Mouse (Mus musculus) heart, embryonic 16.5 days (tissue): Measurements from ENCODE around the gene Zfp759. TPM values are rescaled to one million over a fixed set of nuclear protein-coding genes. Genes with fewer than 3 reads are reported as not detected.

Source experiments
- ATAC-seq: fragments of 200-750 bp; cut with Nextera tagmentation; replicated peaks from 2 replicates; pipeline ENCODE4 v1.8.0; 2017; ENCODE audit warnings: moderate number of reproducible peaks; ENCODE audit not compliant: insufficient read depth, low FRiP score; ENCODE audit errors: extremely low read depth
- H3K27ac ChIP-seq: fragments of 300-500 bp; sonication (generic); 2 replicates; pipeline ENCODE4 v1.5.1; 2014; ENCODE audit warnings: mild to moderate bottlenecking, low read length, control low read depth, moderate library complexity
- H3K27me3 ChIP-seq: fragments of 300-500 bp; sonication (generic); 2 replicates; pipeline ENCODE4 v1.6.1; 2014; ENCODE audit warnings: low read length, mixed read lengths; ENCODE audit not compliant: control insufficient read depth, insufficient read depth
- H3K36me3 ChIP-seq: fragments of 300-500 bp; sonication (generic); 2 replicates; pipeline ENCODE4 v1.6.1; 2014; ENCODE audit not compliant: control insufficient read depth, insufficient read depth
- H3K4me1 ChIP-seq: fragments of 300-500 bp; sonication (generic); 2 replicates; pipeline ENCODE4 v1.6.1; 2014; ENCODE audit warnings: low read length, mixed read lengths; ENCODE audit not compliant: control insufficient read depth, insufficient read depth
- H3K4me2 ChIP-seq: fragments of 300-500 bp; sonication (generic); 2 replicates; pipeline ENCODE4 v1.6.1; 2014; ENCODE audit warnings: low read depth, mild to moderate bottlenecking, control low read depth, low read length
- H3K4me3 ChIP-seq: fragments of 300-500 bp; sonication (generic); 2 replicates; pipeline ENCODE4 v1.5.1; 2014; ENCODE audit warnings: mild to moderate bottlenecking, control low read depth, low read length
- H3K9ac ChIP-seq: fragments of 300-500 bp; sonication (generic); 2 replicates; pipeline ENCODE4 v1.6.1; 2014; ENCODE audit warnings: low read length, control low read depth
- H3K9me3 ChIP-seq: fragments of 300-500 bp; sonication (generic); replicated peaks from 2 replicates; pipeline ENCODE4 v1.6.1; 2016; ENCODE audit warnings: low read length; ENCODE audit not compliant: control insufficient read depth
- WGBS: fragments of 180-500 bp; shearing (Covaris S2); extraction: QIAGEN DNeasy Blood & Tissue Kit; methylation state at CpG from one replicate; pipeline ENCODE4 v1.1.7; 2014; 5-methylcytosine and 5-hydroxymethylcytosine counted together
- polyA plus RNA-seq: library from polyadenylated mRNA; unstranded; fragments of >200 nt; fragmentation: Nextera tagmentation; extraction: Ambion mirVana; gene quantifications from 2 replicates; pipeline ENCODE4 v1.2.1, GENCODE M21; 2015

Gene Zfp759
- polyA plus RNA-seq, 1 experiment from 2014 or later = 1.4 TPM

- WGBS = 22% methylated on average over 5 of the region's 5 CpGs
- Histone ChIP-seq H3K27me3 (no peaks in the 10 kb centered on the region), H3K9me3 (no peaks in the 10 kb centered on the region), H3K4me3 (peak overlapping the region; percentile 84), H3K4me1 (peaks cover 2% of the 10 kb centered on the region; the same call in 1 of the 2 replicates), H3K4me2 (peak overlapping the region; percentile 60), H3K36me3 (0 out of 2 replicates have a peak, but pooled peaks cover 2% of the 10 kb centered on the region), H3K27ac (no peak overlapping the region), H3K9ac (peak overlapping the region; percentile 82)
- no peak for ATAC-seq
Measured at GRCm38 (mm10) chr13:67173723-67174055, 52.2 kb downstream of the Zfp759 start.

Other genes starting within 250 kb of the Zfp759 start
- gene Gm10767, start 216.7 kb upstream of the Zfp759 start, polyA plus RNA-seq = 1.3 and 1.4 TPM in 2 replicates
- gene Zfp712, start 60.5 kb upstream of the Zfp759 start, polyA plus RNA-seq = 2.3 and 2.9 TPM in 2 replicates
- 3.1 TPM in 2 replicates for gene Zfp708, start 23.7 kb upstream of the Zfp759 start, polyA plus RNA-seq
- gene Gm28557, start 13.1 kb upstream of the Zfp759 start, polyA plus RNA-seq = 1.6 and 1.8 TPM in 2 replicates
- 0.27 and 0.37 TPM in 2 replicates for gene Rslcan18, start 5.4 kb upstream of the Zfp759 start, polyA plus RNA-seq
- gene Rsl1, start 51.5 kb downstream of the Zfp759 start, polyA plus RNA-seq = 6.0 and 6.1 TPM in 2 replicates
- gene Zfp455, start 72.8 kb downstream of the Zfp759 start, polyA plus RNA-seq = 0.75 and 1.00 TPM in 2 replicates
- 1.2 and 1.3 TPM in 2 replicates for gene Zfp458, start 156.8 kb downstream of the Zfp759 start, polyA plus RNA-seq
- gene Zfp457, start 184.8 kb downstream of the Zfp759 start, polyA plus RNA-seq = 0.94 and 1.3 TPM in 2 replicates
- 1.8 TPM in 2 replicates for gene Zfp595, start 210.9 kb downstream of the Zfp759 start, polyA plus RNA-seq
- 0.83 TPM in 1 of 2 replicates, not detected in the other for gene Gm28044, start 238.9 kb downstream of the Zfp759 start, polyA plus RNA-seq
- 0.60 and 0.72 TPM in 2 replicates for gene Zfp953, start 238.9 kb downstream of the Zfp759 start, polyA plus RNA-seq